ENCODE assay signal across 17 mouse cellular contexts in the genomic region with DNA sequence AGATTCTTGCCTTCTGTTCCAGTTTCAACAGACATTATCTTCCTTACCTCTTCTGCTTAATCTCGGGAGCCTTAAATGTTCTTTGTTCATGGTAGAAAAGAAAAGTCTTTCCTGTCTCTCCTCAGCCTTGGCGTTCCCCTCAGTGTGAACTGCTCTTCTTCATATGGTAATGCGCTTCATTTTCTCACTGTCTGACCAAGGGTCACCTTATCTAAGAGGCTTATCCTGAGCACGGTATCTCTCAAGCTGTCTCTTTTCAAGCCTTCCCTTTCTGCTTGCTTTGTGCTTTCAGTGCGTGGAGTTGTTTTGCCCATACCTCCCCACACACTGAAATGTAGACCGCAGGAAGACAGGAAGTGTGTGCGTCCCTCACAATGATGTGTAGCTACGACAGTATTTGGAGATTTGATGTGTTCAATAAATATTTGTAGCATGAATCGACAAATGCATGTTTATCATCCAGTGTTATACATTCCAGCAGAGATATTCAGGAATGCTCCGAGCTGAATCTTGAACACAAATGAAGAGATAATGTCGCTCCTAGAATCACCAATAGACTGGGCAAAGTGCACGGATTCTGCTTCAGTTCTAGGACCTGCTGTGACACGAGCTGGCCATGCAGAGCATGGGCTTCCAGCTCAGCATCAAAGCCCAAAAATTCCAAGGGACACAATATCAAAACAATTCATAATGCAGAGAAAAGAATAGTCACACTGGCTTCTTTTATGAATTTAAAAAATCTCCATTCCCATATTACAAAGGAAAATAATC.
DNase-seq lines count a peak whose midpoint lies in the region; ATAC-seq and TF ChIP-seq lines count a peak whose summit lies in the region.
"Had no signal": no experiment of that assay in that cellular context is flagged by ENCODE, and none has a peak within 500 bp of the region (broad histone marks: within the 10 kb centered on the region; RNA-seq: fewer than 3 reads in every experiment).

No protein-coding gene starts in this region.

- H3K9ac ChIP-seq in forebrain, embryonic 14.5 days (ENCODE audit: low read length), result no peak overlapping the region
- no peak overlapping the region for H3K9ac ChIP-seq in forebrain, embryonic 12.5 days
- no peak overlapping the region for H3K9ac ChIP-seq in hindbrain, embryonic 13.5 days
- no peak overlapping the region for H3K9ac ChIP-seq in ES-E14 (ENCODE audit: insufficient read depth, low read depth, low read length, poor library complexity, severe bottlenecking)
- H3K9ac ChIP-seq in midbrain, embryonic 11.5 days (ENCODE audit: low read length), result no peak overlapping the region
- H3K9ac ChIP-seq: limb, embryonic 12.5 days; liver, embryonic 14.5 days had no signal

- H3K9me3 ChIP-seq in forebrain, embryonic 14.5 days (replicated peaks; ENCODE audit: control insufficient read depth, low read length), result no peaks in the 10 kb centered on the region
- H3K9me3 ChIP-seq in forebrain, embryonic 12.5 days, result no peaks in the 10 kb centered on the region
- H3K9me3 ChIP-seq in hindbrain, embryonic 13.5 days, result no peaks in the 10 kb centered on the region
- no peaks in the 10 kb centered on the region for H3K9me3 ChIP-seq in hindbrain, embryonic 10.5 days
- H3K9me3 ChIP-seq in ES-E14 (ENCODE audit: control insufficient read depth, insufficient read depth, low read depth, low read length), result no peaks in the 10 kb centered on the region
- H3K9me3 ChIP-seq in midbrain, embryonic 11.5 days (ENCODE audit: control insufficient read depth, low read length), result no peaks in the 10 kb centered on the region
- H3K9me3 ChIP-seq: embryonic facial prominence, embryonic 10.5 days; limb, embryonic 12.5 days had no signal

- H3K27me3 ChIP-seq in forebrain, embryonic 14.5 days (replicated peaks; ENCODE audit: control insufficient read depth, insufficient read depth, low read length), result no peaks in the 10 kb centered on the region
- no peaks in the 10 kb centered on the region for H3K27me3 ChIP-seq in forebrain, embryonic 12.5 days
- no peaks in the 10 kb centered on the region for H3K27me3 ChIP-seq in hindbrain, embryonic 13.5 days
- H3K27me3 ChIP-seq in hindbrain, embryonic 10.5 days (ENCODE audit: insufficient read depth, poor library complexity, severe bottlenecking), result no peaks in the 10 kb centered on the region
- H3K27me3 ChIP-seq in midbrain, embryonic 11.5 days (ENCODE audit: control insufficient read depth, insufficient read depth, low read length), result no peaks in the 10 kb centered on the region
- H3K27me3 ChIP-seq: limb, embryonic 12.5 days; Patski had no signal

- DNase-seq in forebrain, embryonic 14.5 days (ENCODE audit: low spot score), result peak; percentile 21
- DNase-seq in hindbrain, embryonic 10.5 days (ENCODE audit: low spot score), result no peak
- DNase-seq in ES-E14 (ENCODE audit: low read depth, low spot score) (peak; percentile 20), liver (no peak)
- peak; percentile 85 for DNase-seq in midbrain, embryonic 11.5 days (ENCODE audit: low spot score, missing footprints)
- no peak for DNase-seq in gastrocnemius, adult 2 months
- DNase-seq: B cell, adult 2 months; kidney, postnatal 10 days; thymus, postnatal 36 days had no signal

- ATAC-seq in forebrain, embryonic 14.5 days, result 0 out of 2 replicates have a peak, but pooled peaks have one; percentile 18
- no peak for ATAC-seq in forebrain, embryonic 12.5 days (ENCODE audit: low FRiP score)
- ATAC-seq in hindbrain, embryonic 13.5 days (ENCODE audit: low FRiP score), result no peak
- ATAC-seq in midbrain, embryonic 11.5 days (ENCODE audit: low FRiP score), result no peak
- ATAC-seq: intestine, embryonic 16.5 days; Patski had no signal

- 55% methylated on average over 13 of the region's 13 CpGs for WGBS in forebrain, embryonic 14.5 days
- 42% methylated on average over 13 of the region's 13 CpGs for WGBS in forebrain, embryonic 12.5 days
- 49% methylated on average over 13 of the region's 13 CpGs for WGBS in hindbrain, embryonic 13.5 days
- 60% methylated on average over 13 of the region's 13 CpGs for WGBS in hindbrain, embryonic 10.5 days
- WGBS in midbrain, embryonic 11.5 days, result 36% methylated on average over 13 of the region's 13 CpGs

- no peak for TF ChIP-seq CTCF in gastrocnemius, adult 2 months (IDR thresholded peaks at IDR 0.05)

- in situ Hi-C loops in ES-E14 (cut with MboI; ENCODE audit: low sequenced_read_pairs in 2 of 2, unreplicated experiment in 2 of 2), result no loop called here

- intact Hi-C loops in gastrocnemius, adult 2 months (cut with DNase I), result no loop called here

- no peak overlapping the region for H3K4me2 ChIP-seq in forebrain, embryonic 14.5 days (ENCODE audit: low read length)
- no peak overlapping the region for H3K4me2 ChIP-seq in forebrain, embryonic 12.5 days
- H3K4me2 ChIP-seq in hindbrain, embryonic 13.5 days, result no peak overlapping the region
- no peak overlapping the region for H3K4me2 ChIP-seq in midbrain, embryonic 11.5 days
- H3K4me2 ChIP-seq: limb, embryonic 12.5 days had no signal

- no peak overlapping the region for H3K4me3 ChIP-seq in forebrain, embryonic 14.5 days (ENCODE audit: low read depth, low read length)
- H3K4me3 ChIP-seq in forebrain, embryonic 12.5 days (replicated peaks), result no peak overlapping the region
- no peak overlapping the region for H3K4me3 ChIP-seq in hindbrain, embryonic 13.5 days
- no peak overlapping the region for H3K4me3 ChIP-seq in hindbrain, embryonic 10.5 days
- no peak overlapping the region for H3K4me3 ChIP-seq in ES-E14 (ENCODE audit: insufficient read depth in 1 of 2, low read depth in 1 of 2, low read length in 2 of 2, poor library complexity in 1 of 2, severe bottlenecking in 1 of 2)
- H3K4me3 ChIP-seq in midbrain, embryonic 11.5 days (ENCODE audit: low read depth, low read length), result no peak overlapping the region
- no peak overlapping the region for H3K4me3 ChIP-seq in gastrocnemius, adult 2 months
- H3K4me3 ChIP-seq: embryonic facial prominence, embryonic 10.5 days; left cerebral cortex, adult 2 months; limb, embryonic 12.5 days had no signal

- peak overlapping the region; percentile 35; the same call in 1 of the 2 replicates for H3K27ac ChIP-seq in forebrain, embryonic 14.5 days (ENCODE audit: low read depth, low read length)
- H3K27ac ChIP-seq in forebrain, embryonic 12.5 days, result no peak overlapping the region
- peak overlapping the region; percentile 58 for H3K27ac ChIP-seq in hindbrain, embryonic 13.5 days
- H3K27ac ChIP-seq in hindbrain, embryonic 10.5 days, result no peak overlapping the region
- H3K27ac ChIP-seq in ES-E14 (ENCODE audit: insufficient read depth, low read depth, low read length, poor library complexity, severe bottlenecking), result no peak overlapping the region
- no peak overlapping the region for H3K27ac ChIP-seq in midbrain, embryonic 11.5 days (ENCODE audit: low read depth, low read length)
- H3K27ac ChIP-seq in gastrocnemius, adult 2 months, result no peak overlapping the region
- H3K27ac ChIP-seq: embryonic facial prominence, embryonic 10.5 days; left cerebral cortex, adult 2 months; limb, embryonic 12.5 days; liver, embryonic 14.5 days had no signal

- H3K4me1 ChIP-seq in forebrain, embryonic 14.5 days (ENCODE audit: control insufficient read depth, insufficient read depth, low read length), result peaks cover 6% of the 10 kb centered on the region; the same call in 1 of the 2 replicates
- peaks cover 6% of the 10 kb centered on the region; the same call in 1 of the 2 replicates for H3K4me1 ChIP-seq in forebrain, embryonic 12.5 days
- 0 out of 2 replicates have a peak, but pooled peaks cover 3% of the 10 kb centered on the region for H3K4me1 ChIP-seq in hindbrain, embryonic 13.5 days (replicated peaks)
- peaks cover 9% of the 10 kb centered on the region; the same call in 1 of the 2 replicates for H3K4me1 ChIP-seq in hindbrain, embryonic 10.5 days (replicated peaks)
- peaks cover 2% of the 10 kb centered on the region in 2 experiments; a peak in 1 of 4 replicates for H3K4me1 ChIP-seq in ES-E14 (ENCODE audit: control insufficient read depth in 2 of 2, insufficient read depth in 2 of 2, low read length in 2 of 2, poor library complexity in 1 of 2)
- no peaks in the 10 kb centered on the region for H3K4me1 ChIP-seq in midbrain, embryonic 11.5 days (ENCODE audit: control insufficient read depth, insufficient read depth, low read length)
- H3K4me1 ChIP-seq: embryonic facial prominence, embryonic 10.5 days; limb, embryonic 12.5 days had no signal

- H3K36me3 ChIP-seq in forebrain, embryonic 14.5 days (ENCODE audit: control insufficient read depth, insufficient read depth, low read length), result no peaks in the 10 kb centered on the region
- H3K36me3 ChIP-seq in forebrain, embryonic 12.5 days (replicated peaks), result no peaks in the 10 kb centered on the region
- H3K36me3 ChIP-seq in hindbrain, embryonic 13.5 days, result no peaks in the 10 kb centered on the region
- no peaks in the 10 kb centered on the region for H3K36me3 ChIP-seq in hindbrain, embryonic 10.5 days
- no peaks in the 10 kb centered on the region for H3K36me3 ChIP-seq in ES-E14 (ENCODE audit: control insufficient read depth, insufficient read depth, low read length, poor library complexity, severe bottlenecking)
- no peaks in the 10 kb centered on the region for H3K36me3 ChIP-seq in midbrain, embryonic 11.5 days (ENCODE audit: control insufficient read depth, insufficient read depth, low read length)
- H3K36me3 ChIP-seq: embryonic facial prominence, embryonic 10.5 days; limb, embryonic 12.5 days had no signal

TF ChIP-seq in ES-E14, 5 proteins besides CTCF, POLR2A, EP300 and RAD21:
- TF ChIP-seq CHD2 (IDR thresholded peaks at IDR 0.05; ENCODE audit: low read depth, low read length) (no peak), HCFC1 (IDR thresholded peaks at IDR 0.05; ENCODE audit: borderline replicate concordance, insufficient read depth, low read length) (no peak), ZC3H11A (IDR thresholded peaks at IDR 0.05; ENCODE audit: borderline replicate concordance, low read depth, low read length) (no peak), ZNF384 (IDR thresholded peaks at IDR 0.05; ENCODE audit: low read depth, low read length) (no peak), MAFK (IDR thresholded peaks at IDR 0.05; ENCODE audit: insufficient read depth, low read depth, low read length) (no peak)

Comparison
In these comparisons a context has a peak if more than half of its experiments do, and no peak if none do; other contexts are left out.
1. H3K27ac ChIP-seq: peak in forebrain, embryonic 14.5 days (single experiment) and hindbrain, embryonic 13.5 days (single experiment); none in forebrain, embryonic 12.5 days (single experiment), hindbrain, embryonic 10.5 days (single experiment), ES-E14 (single experiment), midbrain, embryonic 11.5 days (single experiment) and gastrocnemius, adult 2 months (single experiment).
2. DNase-seq: peak in forebrain, embryonic 14.5 days (single experiment), ES-E14 (single experiment) and midbrain, embryonic 11.5 days (single experiment); none in hindbrain, embryonic 10.5 days (single experiment), gastrocnemius, adult 2 months (single experiment) and liver (single experiment).